Mouse (Mus musculus): ENCODE measurements around the gene Zmiz1. TPM values are rescaled to one million over a fixed set of nuclear protein-coding genes. Genes with fewer than 3 reads are reported as not detected.

The Zmiz1 gene
- total and polyA plus RNA-seq, 3 experiments: 3.7 to 45.8 (median 11.1) TPM

- no peaks in the 10 kb centered on the region for H3K27me3 ChIP-seq (replicated peaks)
- H3K4me3 ChIP-seq (replicated peaks in 1 of 3; ENCODE audit: low read depth in 2 of 3, low read length in 2 of 3, poor library complexity in 1 of 3): no peak overlapping the region
- in situ Hi-C loops (cut with MboI; ENCODE audit: low pct_ligation_motif_present, low pct_unique_long_range_greater_than_20kb, low sequenced_read_pairs) (no loop called here), dilution Hi-C loops (cut with MboI; ENCODE audit: extremely low pct_ligation_motif_present, extremely low pct_unique_long_range_greater_than_20kb, low sequenced_read_pairs) (no loop called here)
- H3K4me1 ChIP-seq (ENCODE audit: control insufficient read depth in 1 of 2, insufficient read depth in 2 of 2): peaks cover 0 to 62% of the 10 kb centered on the region in 2 experiments; a peak in 2 of 4 replicates
- no peaks in the 10 kb centered on the region for H3K79me2 ChIP-seq (replicated peaks; ENCODE audit: control insufficient read depth, extremely low read depth, insufficient read depth, poor library complexity, severe bottlenecking)
- TF ChIP-seq ZKSCAN1 (IDR thresholded peaks at IDR 0.05; ENCODE audit: borderline replicate concordance, low read depth, low read length) (peak; percentile 54; the same call in 1 of the 2 replicates), HCFC1 (IDR thresholded peaks at IDR 0.05; ENCODE audit: low read depth, low read length) (no peak)
- H3K9me3 ChIP-seq (replicated peaks; ENCODE audit: low read length): no peaks in the 10 kb centered on the region
- no peak for DNase-seq (ENCODE audit: extremely low read depth)
- H3K9ac ChIP-seq (ENCODE audit: insufficient read depth, low read depth): no peak overlapping the region
- H3K4me2 ChIP-seq (ENCODE audit: insufficient read depth, low read depth, poor library complexity, severe bottlenecking): no peak overlapping the region
- no peak overlapping the region for H3K27ac ChIP-seq (ENCODE audit: insufficient read depth, low read depth)
- peaks cover 33 to 68% of the 10 kb centered on the region in 2 experiments for H3K36me3 ChIP-seq (replicated peaks in 1 of 2; ENCODE audit: control insufficient read depth in 1 of 2, insufficient read depth in 1 of 2, low read length in 1 of 2)
These were observed 90.1 kb downstream of the Zmiz1 start for GRCm38 (mm10) chr14:25549125-25549524.

- peaks cover 31 to 67% of the 10 kb centered on the region in 2 experiments for H3K36me3 ChIP-seq (replicated peaks in 1 of 2; ENCODE audit: control insufficient read depth in 1 of 2, insufficient read depth in 1 of 2, low read length in 1 of 2)
- H3K79me2 ChIP-seq (replicated peaks; ENCODE audit: control insufficient read depth, extremely low read depth, insufficient read depth, poor library complexity, severe bottlenecking): no peaks in the 10 kb centered on the region
- H3K27me3 ChIP-seq (replicated peaks): no peaks in the 10 kb centered on the region
- H3K4me2 ChIP-seq (ENCODE audit: insufficient read depth, low read depth, poor library complexity, severe bottlenecking): no peak overlapping the region
- in situ Hi-C loops (cut with MboI; ENCODE audit: low pct_ligation_motif_present, low pct_unique_long_range_greater_than_20kb, low sequenced_read_pairs) (loop anchor here (10.0 kb wide), 1 partner anchor 425 kb away; no protein-coding TSS in a partner anchor), dilution Hi-C loops (cut with MboI; ENCODE audit: extremely low pct_ligation_motif_present, extremely low pct_unique_long_range_greater_than_20kb, low sequenced_read_pairs) (no loop called here)
- no peak overlapping the region for H3K4me3 ChIP-seq (replicated peaks in 1 of 3; ENCODE audit: low read depth in 2 of 3, low read length in 2 of 3, poor library complexity in 1 of 3)
- DNase-seq (ENCODE audit: extremely low read depth): no peak
- H3K9me3 ChIP-seq (replicated peaks; ENCODE audit: low read length): no peaks in the 10 kb centered on the region
- peaks cover 0 to 66% of the 10 kb centered on the region in 2 experiments; a peak in 2 of 4 replicates for H3K4me1 ChIP-seq (ENCODE audit: control insufficient read depth in 1 of 2, insufficient read depth in 2 of 2)
- no peak for TF ChIP-seq MXI1 (IDR thresholded peaks at IDR 0.05; ENCODE audit: low read depth, low read length)
- no peak for TF ChIP-seq MAFK (IDR thresholded peaks at IDR 0.05; ENCODE audit: insufficient replicate concordance, low read length)
- TF ChIP-seq CTCF (conservative IDR thresholded peaks at IDR 0.05 in 1 of 2, IDR thresholded peaks at IDR 0.05 in 1 of 2; ENCODE audit: low read depth in 2 of 2, low read length in 2 of 2): no peak
- TF ChIP-seq KAT2A (IDR thresholded peaks at IDR 0.05; ENCODE audit: insufficient replicate concordance, low read length): no peak
- no peak for TF ChIP-seq RAD21 (IDR thresholded peaks at IDR 0.05; ENCODE audit: low read depth, low read length)
- no peak for TF ChIP-seq USF2 (conservative IDR thresholded peaks at IDR 0.05; ENCODE audit: low read depth, low read length)
- no peak for TF ChIP-seq PAX5 (IDR thresholded peaks at IDR 0.05; ENCODE audit: low read length)
- TF ChIP-seq JUND (conservative IDR thresholded peaks at IDR 0.05; ENCODE audit: low read depth, low read length): no peak
- TF ChIP-seq MYC (IDR thresholded peaks at IDR 0.05; ENCODE audit: low read depth, low read length): no peak
- TF ChIP-seq ZC3H11A (IDR thresholded peaks at IDR 0.05; ENCODE audit: low read depth, low read length): no peak
- no peak for TF ChIP-seq HCFC1 (IDR thresholded peaks at IDR 0.05; ENCODE audit: low read depth, low read length)
- no peak for TF ChIP-seq ETS1 (conservative IDR thresholded peaks at IDR 0.05; ENCODE audit: low read depth, low read length)
- no peak for TF ChIP-seq POLR2A (IDR thresholded peaks at IDR 0.05; ENCODE audit: low read depth, low read length)
- TF ChIP-seq CHD1 (IDR thresholded peaks at IDR 0.05; ENCODE audit: low read depth, low read length): no peak
- no peak for TF ChIP-seq ZNF384 (IDR thresholded peaks at IDR 0.05; ENCODE audit: low read depth, low read length)
- no peak for TF ChIP-seq ZMIZ1 (IDR thresholded peaks at IDR 0.05; ENCODE audit: low read depth, low read length)
- TF ChIP-seq SMC3 (IDR thresholded peaks at IDR 0.05; ENCODE audit: low read depth, low read length): no peak
- TF ChIP-seq EP300 (IDR thresholded peaks at IDR 0.05; ENCODE audit: low read length): no peak
- TF ChIP-seq CHD2 (IDR thresholded peaks at IDR 0.05; ENCODE audit: low read length): no peak
- TF ChIP-seq GABPA (IDR thresholded peaks at IDR 0.05; ENCODE audit: insufficient replicate concordance, low read depth, low read length): no peak
- no peak overlapping the region for H3K9ac ChIP-seq (ENCODE audit: insufficient read depth, low read depth)
- H3K27ac ChIP-seq (ENCODE audit: insufficient read depth, low read depth): no peak overlapping the region
These were observed 91.2 kb downstream of the Zmiz1 start for GRCm38 (mm10) chr14:25549871-25550840.

Data from CH12.LX (cell line).